Mouse (Mus musculus) MEL (cell line): ENCODE measurements around the gene Polr3h.

Experiments used
- CHD2 ChIP-seq: IDR thresholded peaks from 2 replicates; pipeline ENCODE4 v1.6.1; 2011; ENCODE audit warnings: low read length, improper control_type of control experiment
- EP300 ChIP-seq, 2 experiments: IDR thresholded peaks; 2 replicates each; pipeline ENCODE4 v1.6.1; 2011; ENCODE audit warnings: improper control_type of control experiment in 2 of 2, low read length in 2 of 2, low read depth in 1 of 2, mild to moderate bottlenecking in 1 of 2
- TAL1 ChIP-seq: IDR thresholded peaks from 2 replicates; pipeline ENCODE4 v1.6.1; 2012; ENCODE audit warnings: mild to moderate bottlenecking, inconsistent platforms, low read length, moderate library complexity, mixed read lengths

DNA sequence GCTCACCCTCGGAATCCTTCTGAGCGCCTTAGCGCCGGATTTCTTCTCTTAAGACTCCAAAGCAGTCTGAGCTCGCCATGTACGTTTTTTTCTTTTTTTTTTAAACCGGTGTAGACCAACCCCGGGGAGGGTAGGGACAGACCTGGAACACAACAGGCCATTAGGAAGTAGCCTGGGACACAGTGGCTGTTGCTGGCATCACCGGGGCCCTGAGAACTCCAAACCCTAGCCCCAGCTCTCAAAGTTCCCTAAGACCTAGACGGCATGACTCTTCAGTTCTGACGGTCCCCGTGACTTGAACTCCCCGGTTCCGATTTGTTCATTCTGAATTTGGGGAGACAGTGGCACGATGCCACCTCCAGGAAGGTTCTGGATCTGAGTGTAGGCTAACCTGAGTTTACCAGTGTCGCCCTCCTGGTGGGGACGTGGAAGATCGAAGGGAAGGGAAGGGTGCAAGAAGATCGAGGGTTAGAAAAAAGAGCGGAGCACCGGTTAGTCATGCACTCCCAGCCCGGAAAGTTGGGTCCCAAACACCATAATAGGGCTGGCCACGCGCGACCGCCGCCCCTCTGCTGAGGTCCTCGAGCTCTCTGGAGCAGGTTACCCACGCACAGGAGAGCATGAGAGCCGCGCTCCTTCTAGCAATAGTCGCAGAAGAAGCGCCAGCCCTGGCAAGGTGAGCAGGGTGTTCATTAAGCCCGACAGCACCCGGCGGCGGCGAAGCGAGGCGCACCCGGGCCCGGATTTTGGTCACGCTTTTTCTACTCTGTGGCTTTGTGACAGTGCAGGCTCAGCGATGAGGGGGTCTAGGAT is 67.3 kb downstream of the Polr3h start, which contains the start of gene Tob2:
- no peak for TF ChIP-seq CHD2
- no peak for TF ChIP-seq EP300 (IDR thresholded peaks at IDR 0.05; ENCODE audit: low read depth in 1 of 2, low read length in 2 of 2)
- TF ChIP-seq TAL1, result no peak
